In the genomic region with DNA sequence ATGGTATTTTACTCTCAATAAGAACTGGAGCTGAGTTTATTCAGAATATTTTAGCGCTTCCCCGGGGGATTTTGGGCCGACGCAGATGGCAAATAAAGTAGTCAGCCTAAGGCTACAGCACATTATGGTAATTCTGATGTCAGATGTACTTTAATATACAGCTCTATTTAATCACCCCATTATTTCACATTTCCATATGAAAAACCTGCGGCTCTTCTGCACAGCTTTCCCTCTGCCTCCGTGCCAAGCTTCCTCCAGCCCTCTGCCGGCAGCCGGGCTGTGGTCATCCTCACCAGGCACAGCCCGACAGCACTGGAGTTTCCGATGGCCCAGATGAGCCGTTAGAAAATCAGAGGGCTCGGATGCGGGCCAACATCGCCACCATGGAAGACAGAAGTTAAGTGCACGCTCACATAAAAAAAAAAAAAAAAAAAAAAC, we compare ENCODE assay signal across 11 mouse cellular contexts.
DNase-seq lines count a peak whose midpoint lies in the region; ATAC-seq lines count a peak whose summit lies in the region.
"Had no signal": no experiment of that assay in that cellular context is flagged by ENCODE, and none has a peak within 500 bp of the region (broad histone marks: within the 10 kb centered on the region; RNA-seq: fewer than 3 reads in every experiment).

No protein-coding gene starts in this region.

- no peak for ATAC-seq in heart, embryonic 16.5 days (replicated peaks; ENCODE audit: extremely low read depth, insufficient read depth, low FRiP score)
- ATAC-seq in hindbrain, embryonic 14.5 days (ENCODE audit: low FRiP score) = peak; percentile 68
- ATAC-seq in neural tube, embryonic 14.5 days (ENCODE audit: low read depth) = peak; percentile 65

- DNase-seq in heart, adult 11 months = no peak
- peak; percentile 57 for DNase-seq in right cerebral cortex, postnatal 14 days
- no peak for DNase-seq in right cerebral cortex, postnatal 36 days (ENCODE audit: low spot score in 2 of 2)
- peak; percentile 73 for DNase-seq in hindbrain, embryonic 14.5 days (ENCODE audit: low spot score)
- no peak for DNase-seq in layer of hippocampus, adult 8-10 months (ENCODE audit: low spot score in 2 of 2)
- DNase-seq in cerebellum, adult 8-10 months = no peak
- DNase-seq: lung, postnatal 36 days had no signal

- H3K9ac ChIP-seq in heart, embryonic 16.5 days (ENCODE audit: low read length) = no peak overlapping the region
- H3K9ac ChIP-seq in hindbrain, embryonic 14.5 days = peak overlapping the region; percentile 26; the same call in 1 of the 2 replicates
- H3K9ac ChIP-seq in neural tube, embryonic 14.5 days (replicated peaks; ENCODE audit: low read depth, low read length) = no peak overlapping the region; the same call in none of the 2 replicates
- H3K9ac ChIP-seq: heart, embryonic 12.5 days had no signal

- no peak overlapping the region; the same call in 1 of the 2 replicates for H3K4me2 ChIP-seq in heart, embryonic 16.5 days (ENCODE audit: low read depth, low read length)
- peak overlapping the region; percentile 49 for H3K4me2 ChIP-seq in hindbrain, embryonic 14.5 days (replicated peaks)
- peak overlapping the region; percentile 44 for H3K4me2 ChIP-seq in neural tube, embryonic 14.5 days (ENCODE audit: low read depth, low read length)

- peaks cover 50% of the 10 kb centered on the region for H3K4me1 ChIP-seq in heart, embryonic 16.5 days (ENCODE audit: control insufficient read depth, insufficient read depth, low read length)
- H3K4me1 ChIP-seq in hindbrain, embryonic 14.5 days (replicated peaks; ENCODE audit: control insufficient read depth, insufficient read depth, low read length) = peaks cover 58% of the 10 kb centered on the region
- H3K4me1 ChIP-seq in neural tube, embryonic 14.5 days (ENCODE audit: control insufficient read depth, insufficient read depth, low read length) = peaks cover 52% of the 10 kb centered on the region

- WGBS in heart, embryonic 16.5 days = 76% methylated on average over 15 of the region's 15 CpGs
- 17% methylated on average over 15 of the region's 15 CpGs for WGBS in hindbrain, embryonic 14.5 days
- WGBS in neural tube, embryonic 14.5 days = 19% methylated on average over 15 of the region's 15 CpGs

- no peaks in the 10 kb centered on the region for H3K9me3 ChIP-seq in heart, embryonic 16.5 days (replicated peaks; ENCODE audit: control insufficient read depth, low read length)
- no peaks in the 10 kb centered on the region for H3K9me3 ChIP-seq in hindbrain, embryonic 14.5 days (ENCODE audit: control insufficient read depth, low read length)
- H3K9me3 ChIP-seq in neural tube, embryonic 14.5 days (ENCODE audit: control insufficient read depth, low read length) = no peaks in the 10 kb centered on the region
- H3K9me3 ChIP-seq: heart, embryonic 12.5 days had no signal

- no peaks in the 10 kb centered on the region for H3K27me3 ChIP-seq in heart, embryonic 16.5 days (ENCODE audit: control insufficient read depth, insufficient read depth, low read length)
- H3K27me3 ChIP-seq in hindbrain, embryonic 14.5 days (ENCODE audit: control insufficient read depth, insufficient read depth, low read length) = no peaks in the 10 kb centered on the region
- H3K27me3 ChIP-seq in neural tube, embryonic 14.5 days (ENCODE audit: control insufficient read depth, insufficient read depth, low read length) = no peaks in the 10 kb centered on the region
- H3K27me3 ChIP-seq: CH12.LX; heart, embryonic 12.5 days had no signal

- no peak overlapping the region for H3K4me3 ChIP-seq in heart, embryonic 16.5 days (ENCODE audit: low read length)
- no peak overlapping the region for H3K4me3 ChIP-seq in hindbrain, embryonic 14.5 days (replicated peaks; ENCODE audit: low read length)
- peak overlapping the region; percentile 11; the same call in 1 of the 2 replicates for H3K4me3 ChIP-seq in neural tube, embryonic 14.5 days (ENCODE audit: low read depth, low read length)
- H3K4me3 ChIP-seq: heart, embryonic 12.5 days had no signal

- H3K27ac ChIP-seq in heart, embryonic 16.5 days (ENCODE audit: low read length) = peak overlapping the region; percentile 20; the same call in 1 of the 2 replicates
- H3K27ac ChIP-seq in hindbrain, embryonic 14.5 days = peak overlapping the region; percentile 81
- H3K27ac ChIP-seq in neural tube, embryonic 14.5 days (ENCODE audit: low read depth, low read length) = peak overlapping the region; percentile 77; the same call in 1 of the 2 replicates

- no peaks in the 10 kb centered on the region for H3K36me3 ChIP-seq in heart, embryonic 16.5 days (ENCODE audit: control insufficient read depth, insufficient read depth)
- no peaks in the 10 kb centered on the region for H3K36me3 ChIP-seq in hindbrain, embryonic 14.5 days (replicated peaks; ENCODE audit: control insufficient read depth, insufficient read depth)
- H3K36me3 ChIP-seq in neural tube, embryonic 14.5 days (ENCODE audit: control insufficient read depth, insufficient read depth, low read length) = no peaks in the 10 kb centered on the region
- H3K36me3 ChIP-seq: heart, embryonic 12.5 days had no signal

Comparison
In these comparisons a context has a peak if more than half of its experiments do, and no peak if none do; other contexts are left out.
1. DNase-seq: peak in right cerebral cortex, postnatal 14 days (single experiment) and hindbrain, embryonic 14.5 days (single experiment); none in heart, adult 11 months (single experiment), right cerebral cortex, postnatal 36 days (0 of 2), layer of hippocampus, adult 8-10 months (0 of 2) and cerebellum, adult 8-10 months (single experiment).
2. H3K27ac ChIP-seq: peak in every context shown above with its lines; median percentile 81 in hindbrain, embryonic 14.5 days; 77 in neural tube, embryonic 14.5 days; 20 in heart, embryonic 16.5 days.